Mouse (Mus musculus): ENCODE data around the gene Babam2. TPM values are rescaled to one million over a fixed set of nuclear protein-coding genes. Genes with fewer than 3 reads are reported as not detected.
"Not testable (repeated sequence)": the region's sequence is repeated elsewhere in the genome, so short reads cannot be mapped to it uniquely, and the experiment has no call there.

Gene Babam2
- total RNA-seq, 2 experiments from 2014 or later: 41.3 to 44.5 TPM

DNA sequence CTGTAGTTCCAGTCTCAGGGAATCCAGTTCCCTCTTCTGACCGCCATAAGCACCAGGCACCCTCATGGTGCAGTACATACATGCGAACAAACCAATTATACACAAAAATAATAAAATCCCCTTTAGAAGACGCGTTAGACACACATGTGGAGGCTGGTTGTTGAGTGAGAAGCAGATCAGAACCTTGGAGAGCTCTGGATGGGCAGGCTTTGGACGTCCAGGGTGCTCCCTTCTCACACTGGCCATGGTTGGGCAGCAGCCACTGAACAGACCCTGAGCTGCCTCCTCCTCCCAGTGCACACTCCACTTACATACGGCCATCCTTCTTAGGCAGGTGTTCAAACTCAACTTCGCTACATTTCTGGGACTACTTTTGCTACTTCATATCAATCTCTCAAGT, 117.6 kb downstream of the Babam2 start:
- intact Hi-C loops (cut with DNase I): no loop called here
- DNase-seq (ENCODE audit: low spot score in 2 of 2): no peak

DNA sequence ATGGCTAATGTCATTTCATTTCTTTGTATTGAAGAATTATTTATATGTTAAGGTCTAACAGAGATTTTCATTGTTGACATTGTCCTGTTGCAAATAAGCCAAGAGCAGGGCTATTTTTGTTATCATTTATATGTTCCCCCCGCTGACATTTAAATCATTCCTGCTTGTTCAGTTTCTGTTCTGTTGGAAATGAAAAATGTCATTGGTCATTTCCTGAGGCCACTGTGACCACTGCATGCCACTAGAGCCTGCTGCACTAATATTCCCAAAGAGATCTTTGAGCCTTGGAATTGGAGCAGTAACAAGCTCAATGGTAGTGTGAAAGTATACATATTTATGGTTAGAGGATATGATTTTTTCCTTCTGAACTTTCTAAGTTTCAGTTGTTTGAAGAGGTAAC, 118.6 kb downstream of the Babam2 start:
- intact Hi-C loops (cut with DNase I): no loop called here
- no peak for DNase-seq (ENCODE audit: low spot score in 2 of 2)

- intact Hi-C loops (cut with DNase I): no loop called here
- DNase-seq (ENCODE audit: low spot score in 2 of 2): no peak
Observed at GRCm38 (mm10) chr5:31820801-31821200, 123.3 kb downstream of the Babam2 start.

GRCm38 (mm10) chr5:31821204-31821603, 123.7 kb downstream of the Babam2 start:
- intact Hi-C loops (cut with DNase I): no loop called here
- no peak for DNase-seq (ENCODE audit: low spot score in 2 of 2)

DNA sequence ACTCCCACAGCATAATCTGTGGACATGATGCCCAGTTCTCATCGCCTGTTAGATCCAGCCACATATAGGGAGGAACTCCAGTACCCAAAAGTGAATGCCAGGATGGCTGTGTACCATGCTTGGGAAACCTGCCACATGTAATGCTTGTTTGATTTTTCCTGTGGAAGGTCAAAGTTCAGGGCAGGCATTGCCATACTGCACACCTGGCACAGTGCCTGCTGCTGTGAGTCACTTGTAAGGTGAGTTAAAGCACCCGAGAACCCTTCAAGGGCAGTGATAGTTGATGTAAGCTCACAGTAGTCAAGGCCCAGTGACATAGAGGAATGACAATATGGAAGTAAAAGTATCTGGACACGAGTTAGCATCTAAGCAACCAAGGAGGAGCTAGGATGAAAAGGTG, 126.2 kb downstream of the Babam2 start:
- intact Hi-C loops (cut with DNase I): no loop called here
- no peak for DNase-seq (ENCODE audit: low spot score in 2 of 2)

DNA sequence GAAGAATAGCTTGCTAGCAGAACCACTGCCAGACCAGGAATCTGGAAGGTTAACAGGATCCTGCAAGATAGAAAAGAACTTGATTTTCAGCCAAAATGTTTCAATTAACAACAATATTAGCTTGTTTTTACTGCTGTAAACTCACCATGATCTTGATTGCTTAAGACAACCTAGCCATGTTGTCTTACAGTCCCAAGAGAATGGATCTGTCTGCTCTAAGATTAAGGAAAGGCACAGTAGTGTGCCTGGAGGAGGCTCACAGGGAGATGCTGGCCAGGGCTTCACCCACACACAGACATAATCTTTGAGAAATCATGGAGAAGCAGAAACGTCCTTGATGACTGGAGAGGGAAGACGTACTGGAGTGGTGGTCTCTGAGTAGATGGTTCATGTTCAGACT, 126.6 kb downstream of the Babam2 start:
- no peak for DNase-seq (ENCODE audit: low spot score in 2 of 2)
- intact Hi-C loops (cut with DNase I): no loop called here

- DNase-seq (ENCODE audit: low spot score in 2 of 2): no peak
- intact Hi-C loops (cut with DNase I): no loop called here
Observed at GRCm38 (mm10) chr5:31827304-31827703, 129.8 kb downstream of the Babam2 start.

DNA sequence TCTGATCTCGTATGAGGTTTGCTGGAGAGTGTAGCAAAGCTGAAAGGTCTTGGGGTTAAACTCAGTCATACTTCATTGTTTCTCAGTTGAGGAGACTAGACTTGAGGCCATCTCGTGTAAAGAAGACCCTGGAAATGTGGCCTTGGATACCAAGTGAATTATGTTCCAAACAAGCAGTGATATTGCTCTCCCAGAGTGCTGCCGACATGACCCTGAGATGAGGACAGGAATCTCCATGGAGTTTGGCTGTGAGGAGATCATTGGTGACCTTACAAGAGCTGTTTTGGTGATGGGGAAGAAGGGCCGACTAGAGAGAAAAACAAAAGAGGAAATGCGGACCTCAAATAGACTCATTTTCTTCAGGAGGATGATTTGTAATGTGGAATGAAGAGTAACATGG, 130.4 kb downstream of the Babam2 start:
- no peak for DNase-seq (ENCODE audit: low spot score in 2 of 2)
- intact Hi-C loops (cut with DNase I): no loop called here

DNA sequence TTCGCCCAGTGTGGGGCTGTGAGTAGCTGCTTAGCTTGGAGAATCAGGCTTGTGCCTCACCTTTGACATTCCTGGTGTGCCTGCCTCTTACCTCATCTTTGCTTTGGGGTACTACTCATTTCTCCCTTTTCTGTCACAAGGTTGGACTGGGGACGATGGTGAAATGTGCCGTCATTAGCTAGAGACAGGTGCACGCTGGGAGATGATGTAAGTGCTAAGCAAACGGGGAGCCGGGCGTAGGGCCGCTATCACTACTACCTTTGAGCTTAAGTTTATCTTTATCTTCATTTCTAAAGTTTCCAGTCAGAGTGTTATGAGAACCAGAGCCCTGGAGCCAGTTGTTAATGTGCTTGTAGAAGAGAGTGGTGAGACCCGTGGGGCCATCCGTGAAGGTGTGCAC, 131.3 kb downstream of the Babam2 start:
- DNase-seq (ENCODE audit: low spot score in 2 of 2): no peak
- intact Hi-C loops (cut with DNase I): no loop called here

GRCm38 (mm10) chr5:31829588-31829987, 132.1 kb downstream of the Babam2 start:
- DNase-seq (ENCODE audit: low spot score in 2 of 2): no peak
- intact Hi-C loops (cut with DNase I): no loop called here

- no peak for DNase-seq (ENCODE audit: low spot score in 2 of 2)
- intact Hi-C loops (cut with DNase I): no loop called here
Observed at GRCm38 (mm10) chr5:31831587-31831986, 134.1 kb downstream of the Babam2 start.

GRCm38 (mm10) chr5:31835691-31836090, 138.2 kb downstream of the Babam2 start:
- intact Hi-C loops (cut with DNase I): no loop called here

DNA sequence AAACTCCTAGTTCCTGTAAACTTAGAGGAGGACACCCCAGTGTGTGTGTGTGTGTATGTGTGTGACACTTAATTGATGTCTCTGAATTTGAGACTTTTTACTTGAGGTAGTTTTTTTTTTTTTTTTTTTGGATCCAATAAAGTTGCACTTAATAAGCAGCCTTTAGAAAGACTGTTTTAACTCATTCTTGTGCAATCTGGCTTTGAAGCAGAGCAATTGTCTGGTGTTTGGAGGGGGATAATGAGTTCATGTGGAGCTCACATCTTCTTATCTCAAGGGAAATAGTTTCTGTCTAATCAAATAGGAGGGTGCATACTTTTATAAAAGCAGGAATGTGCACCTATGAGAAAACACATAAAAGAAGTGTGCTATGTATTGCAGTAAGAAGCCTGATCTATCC, 142.5 kb downstream of the Babam2 start:
- intact Hi-C loops (cut with DNase I): no loop called here
- DNase-seq (ENCODE audit: low spot score in 2 of 2): no peak

More at GRCm38 (mm10) chr5:31835691-31836090, 138.2 kb downstream of the Babam2 start:
- DNase-seq (ENCODE audit: low spot score in 2 of 2): no peak

GRCm38 (mm10) chr5:31840406-31840805, 142.9 kb downstream of the Babam2 start:
- DNase-seq (ENCODE audit: low spot score in 2 of 2): no peak
- intact Hi-C loops (cut with DNase I): no loop called here

DNA sequence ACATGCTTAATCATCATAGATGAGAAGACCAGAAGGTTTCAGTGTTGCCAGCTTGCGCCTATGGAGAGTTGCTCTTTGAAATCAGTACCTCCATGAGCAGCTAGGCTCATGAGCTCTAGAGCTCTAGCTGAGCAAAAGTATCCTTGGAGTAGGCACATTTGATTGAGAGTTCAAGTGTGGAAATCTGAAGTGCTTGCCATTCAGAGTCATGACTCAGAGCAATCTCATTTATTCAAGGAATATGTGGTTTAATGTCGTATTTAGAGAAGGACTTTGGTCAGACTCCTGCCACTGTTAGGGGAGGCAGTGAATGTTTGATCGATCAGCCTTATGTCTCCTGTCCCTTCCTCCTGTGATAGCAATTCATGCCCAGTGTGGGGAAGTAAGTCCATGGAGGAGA, 147.4 kb downstream of the Babam2 start:
- DNase-seq (ENCODE audit: low spot score in 2 of 2): no peak
- intact Hi-C loops (cut with DNase I): no loop called here

DNA sequence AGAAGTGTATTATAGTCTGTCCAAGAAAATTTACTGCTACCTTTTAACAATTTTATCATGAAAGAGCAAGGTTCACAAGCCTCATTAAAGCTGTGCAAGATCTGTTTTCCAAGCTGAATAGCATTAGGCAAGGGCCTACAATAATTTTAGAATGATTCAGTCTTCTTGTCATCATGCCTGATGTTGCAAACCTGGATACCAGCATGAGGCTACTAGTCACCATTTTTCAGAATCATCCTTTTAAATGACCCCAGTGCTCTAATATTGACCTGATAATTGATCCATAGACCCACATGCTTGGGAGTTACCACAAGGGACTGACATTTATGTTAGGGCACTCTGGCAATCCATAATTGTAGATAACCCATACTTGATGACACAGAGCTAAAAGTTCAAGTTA, 149.5 kb downstream of the Babam2 start:
- intact Hi-C loops (cut with DNase I): no loop called here
- DNase-seq (ENCODE audit: low spot score in 2 of 2): no peak

GRCm38 (mm10) chr5:31848995-31849394, 151.5 kb downstream of the Babam2 start:
- DNase-seq (ENCODE audit: low spot score in 2 of 2): no peak
- intact Hi-C loops (cut with DNase I): no loop called here

DNA sequence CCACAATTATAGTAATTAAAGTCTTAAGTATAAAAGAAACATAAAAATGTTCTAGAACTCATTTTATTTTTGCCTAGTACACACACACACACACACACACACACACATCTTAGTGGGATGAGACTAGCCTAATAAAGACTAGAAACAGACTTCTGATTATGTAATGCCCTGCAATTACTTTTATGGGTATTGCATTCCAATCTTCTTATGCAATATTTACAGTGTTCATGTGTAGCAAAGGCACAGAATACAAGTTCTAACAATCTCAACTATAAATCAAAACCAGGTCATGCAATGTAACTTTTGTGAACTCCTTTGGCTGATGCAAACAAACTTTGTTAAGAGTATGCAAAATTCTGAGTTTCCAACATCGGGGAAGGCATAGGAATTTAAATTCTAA, 155.3 kb downstream of the Babam2 start:
- no peak for DNase-seq (ENCODE audit: low spot score in 2 of 2)

GRCm38 (mm10) chr5:31853831-31854230, 156.3 kb downstream of the Babam2 start:
- no peak for DNase-seq (ENCODE audit: low spot score in 2 of 2)
- intact Hi-C loops (cut with DNase I): no loop called here

More for the DNA sequence above, 155.3 kb downstream of the Babam2 start:
- intact Hi-C loops (cut with DNase I): no loop called here

- DNase-seq (ENCODE audit: low spot score in 2 of 2); intact Hi-C loops (cut with DNase I): not testable (repeated sequence)
Observed at GRCm38 (mm10) chr5:31858877-31859276, 161.4 kb downstream of the Babam2 start.

- intact Hi-C loops (cut with DNase I): no loop called here
- no peak for DNase-seq (ENCODE audit: low spot score in 2 of 2)
Observed at GRCm38 (mm10) chr5:31860426-31860825, 162.9 kb downstream of the Babam2 start.

DNA sequence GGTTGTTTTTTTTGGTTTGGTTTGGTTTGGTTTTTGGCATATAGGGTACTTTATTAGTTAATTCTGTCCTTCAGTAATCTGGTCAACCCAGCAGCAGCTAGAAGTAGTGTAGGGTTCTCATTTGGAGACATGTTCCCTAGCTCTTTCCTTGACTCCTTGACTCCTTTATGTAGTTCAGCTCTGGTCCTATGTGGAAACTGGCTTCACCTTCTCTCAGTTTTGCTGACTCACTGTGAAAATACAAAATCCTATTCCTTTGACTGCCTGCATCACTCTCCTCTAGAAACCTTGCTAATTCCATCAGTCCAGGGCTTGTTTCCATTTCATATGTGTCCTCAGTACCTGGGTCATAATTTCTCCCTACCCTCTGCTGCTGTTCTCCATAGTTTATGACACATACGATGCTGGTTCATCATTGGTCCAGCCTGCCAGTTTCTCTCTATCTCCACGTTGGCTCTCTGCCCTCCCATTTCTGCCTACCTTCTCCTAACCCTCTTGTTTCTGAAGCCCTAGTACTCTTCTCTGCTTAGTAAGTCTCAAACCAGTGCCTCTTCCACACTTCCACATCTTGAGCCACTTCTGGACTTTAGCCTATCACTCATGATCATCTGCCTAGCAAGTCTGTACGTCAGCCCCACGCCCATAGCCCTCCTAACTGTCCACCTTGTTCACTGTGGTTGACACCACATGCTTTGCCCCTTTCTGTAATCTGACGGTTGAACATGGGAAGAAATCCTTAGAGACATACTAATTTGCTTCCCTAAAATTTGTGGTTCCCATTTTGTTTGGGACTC, 163.5 kb downstream of the Babam2 start:
- intact Hi-C loops (cut with DNase I): no loop called here

More for the DNA sequence above, 163.5 kb downstream of the Babam2 start:
- no peak for DNase-seq (ENCODE audit: low spot score in 2 of 2)
